Mouse (Mus musculus) spleen, postnatal 14 days (tissue): Measurements from ENCODE around the gene St6galnac3.

Experiments
- DNase-seq, 2 experiments: peaks; one replicate each; pipeline ENCODE4 v3.0.0; 2021 to 2022; ENCODE audit warnings: low spot score in 2 of 2

St6galnac3 gene

GRCm38 (mm10) chr3:153238381-153238780, 486.6 kb downstream of the St6galnac3 start:
- DNase-seq: no peak

- no peak for DNase-seq
Measured at GRCm38 (mm10) chr3:153236262-153236661, 488.7 kb downstream of the St6galnac3 start.

DNA sequence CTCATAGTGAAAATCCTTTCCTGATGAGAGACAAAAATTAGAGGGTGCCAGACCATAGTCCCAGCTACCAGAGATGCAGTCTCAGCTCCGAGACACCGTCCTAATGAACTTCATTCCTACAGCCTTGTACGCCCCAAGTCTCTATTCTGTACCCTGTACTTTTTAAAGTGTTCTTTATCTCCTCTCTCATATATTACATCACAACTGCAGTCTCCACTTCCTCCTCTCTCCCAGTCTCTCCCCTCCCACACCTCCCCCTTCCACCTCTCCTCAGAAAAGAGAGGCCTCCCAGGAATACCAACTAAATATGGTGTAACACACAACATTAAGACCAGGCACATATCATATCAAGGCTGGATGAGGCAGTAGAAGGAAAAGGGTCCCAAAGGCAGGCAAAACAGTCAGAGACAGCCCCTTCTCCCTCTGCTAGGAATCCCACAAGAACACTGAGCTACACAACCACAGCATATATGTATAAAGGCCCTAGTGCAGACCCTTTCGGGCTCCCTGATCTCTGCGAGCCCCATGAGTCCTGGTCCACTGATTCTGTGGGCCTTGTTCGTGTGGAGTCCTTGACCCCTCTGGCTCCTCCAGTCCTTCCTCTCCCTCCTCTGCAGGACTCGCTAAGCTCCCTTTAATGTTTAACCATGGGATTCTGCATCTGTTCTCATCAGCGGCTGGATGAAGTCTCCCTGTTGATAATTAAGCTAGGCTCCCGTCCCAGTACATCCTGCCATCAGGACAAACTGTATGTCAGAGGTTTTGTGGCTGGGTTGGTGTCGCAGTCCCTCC, 502.2 kb downstream of the St6galnac3 start:
- DNase-seq: no peak

- no peak for DNase-seq
Measured at GRCm38 (mm10) chr3:153219391-153219790, 505.6 kb downstream of the St6galnac3 start.

- DNase-seq: no peak
Measured at GRCm38 (mm10) chr3:153208186-153208585, 516.8 kb downstream of the St6galnac3 start.

- DNase-seq: no peak
Measured at GRCm38 (mm10) chr3:153204046-153204445, 520.9 kb downstream of the St6galnac3 start.

GRCm38 (mm10) chr3:153201835-153202234, 523.1 kb downstream of the St6galnac3 start:
- no peak for DNase-seq

- DNase-seq: no peak
Measured at GRCm38 (mm10) chr3:153200801-153201200, 524.2 kb downstream of the St6galnac3 start.

- DNase-seq: no peak
Measured at GRCm38 (mm10) chr3:153200076-153200475, 524.9 kb downstream of the St6galnac3 start.

- no peak for DNase-seq
Measured at GRCm38 (mm10) chr3:153199251-153199650, 525.7 kb downstream of the St6galnac3 start.

DNA sequence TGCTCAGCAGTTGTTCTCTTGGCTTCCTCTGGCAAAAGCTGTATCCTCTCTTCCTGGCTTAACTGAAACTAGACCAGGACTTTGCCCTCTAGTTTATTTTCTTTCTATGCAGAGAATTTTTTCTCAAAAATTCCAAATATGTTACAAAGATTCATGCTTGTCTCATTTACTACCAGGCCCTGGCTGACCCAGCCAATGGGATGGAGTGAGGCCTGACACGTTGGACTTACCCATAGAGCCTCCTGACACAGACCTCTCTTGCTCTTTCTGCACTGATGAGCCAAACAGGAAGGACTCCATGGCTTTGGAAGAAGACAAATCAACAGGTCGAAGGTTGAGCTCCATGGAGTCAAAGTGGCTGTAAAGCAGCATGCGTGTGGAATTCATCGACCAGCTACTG, 526.5 kb downstream of the St6galnac3 start:
- DNase-seq: no peak

DNA sequence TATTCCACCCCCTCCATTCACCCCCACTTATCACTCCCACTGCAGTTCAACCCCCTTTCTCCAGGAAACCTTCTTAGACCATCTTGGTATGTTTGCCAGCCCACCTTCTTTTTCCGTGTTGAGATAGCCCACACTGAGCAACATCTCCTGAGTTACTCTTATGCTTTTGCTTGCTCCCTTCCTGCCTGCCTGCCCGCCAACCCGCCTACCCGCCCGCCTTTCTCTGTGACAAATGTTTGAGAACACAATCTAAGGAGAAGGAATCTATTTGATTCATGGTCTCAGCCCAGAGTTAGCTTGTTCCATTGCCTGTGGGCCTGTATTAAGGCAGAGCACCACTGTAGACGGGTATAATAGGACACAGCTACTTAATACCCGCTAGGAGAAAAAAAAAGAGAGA, 531.9 kb downstream of the St6galnac3 start:
- DNase-seq: no peak

DNA sequence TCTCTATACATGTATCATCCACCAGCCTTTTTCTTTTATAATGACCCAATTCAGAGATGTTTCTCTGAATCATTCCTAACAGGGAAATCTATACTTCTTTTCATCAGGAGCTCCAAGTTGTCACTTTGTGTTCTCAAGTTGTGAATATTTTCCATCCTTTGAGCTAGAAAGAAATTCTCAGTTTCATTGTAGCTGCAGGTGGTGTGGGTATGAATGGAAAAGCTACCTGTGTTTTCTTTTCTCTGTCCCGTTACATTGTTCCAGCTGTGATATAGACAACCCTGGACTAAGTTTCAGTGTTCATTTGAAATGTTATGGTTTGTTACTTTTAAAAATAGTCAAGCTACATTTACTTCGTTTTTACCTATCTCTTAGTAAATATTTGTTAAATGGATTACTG, 534.2 kb downstream of the St6galnac3 start:
- DNase-seq: no peak

DNA sequence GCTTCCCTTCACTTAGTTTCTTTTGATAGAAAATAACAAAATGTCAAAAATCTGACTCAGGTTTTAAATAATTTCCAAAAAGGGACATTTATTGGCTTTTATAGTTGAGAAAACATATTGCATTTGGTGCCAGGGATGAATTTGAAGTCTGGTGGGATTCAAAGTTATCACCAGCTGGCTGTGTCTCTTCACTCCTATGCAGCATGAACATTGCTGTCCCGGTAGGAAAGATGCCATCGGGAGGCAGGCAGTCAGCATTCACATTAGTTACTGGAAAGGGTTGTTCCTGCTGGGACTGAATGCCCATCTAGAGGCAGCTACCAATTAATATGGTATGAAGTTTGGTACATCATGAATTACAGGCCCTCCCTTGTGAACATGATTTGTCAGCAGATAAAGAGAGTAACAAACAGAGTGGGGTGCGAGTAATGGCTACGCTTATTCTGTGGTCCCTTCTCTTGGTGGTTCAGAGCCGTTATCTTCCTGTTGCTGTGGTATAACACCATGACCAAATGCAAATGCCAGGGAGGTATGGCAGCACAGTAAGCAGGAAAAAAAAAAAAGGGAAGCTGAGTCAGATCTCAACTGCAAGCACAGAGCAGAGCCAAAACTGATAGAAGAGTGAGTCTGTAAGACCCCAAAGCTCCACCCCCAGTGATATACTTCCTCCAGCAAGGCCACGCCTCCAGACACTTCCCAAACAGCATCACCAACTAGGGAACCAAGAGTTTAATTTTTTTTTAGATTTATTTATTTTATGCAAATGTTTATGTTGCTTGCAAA, 535.1 kb downstream of the St6galnac3 start:
- DNase-seq: no peak

GRCm38 (mm10) chr3:153188224-153188623, 536.8 kb downstream of the St6galnac3 start:
- DNase-seq: no peak

- DNase-seq: no peak
Measured at GRCm38 (mm10) chr3:153185117-153185516, 539.9 kb downstream of the St6galnac3 start.

DNA sequence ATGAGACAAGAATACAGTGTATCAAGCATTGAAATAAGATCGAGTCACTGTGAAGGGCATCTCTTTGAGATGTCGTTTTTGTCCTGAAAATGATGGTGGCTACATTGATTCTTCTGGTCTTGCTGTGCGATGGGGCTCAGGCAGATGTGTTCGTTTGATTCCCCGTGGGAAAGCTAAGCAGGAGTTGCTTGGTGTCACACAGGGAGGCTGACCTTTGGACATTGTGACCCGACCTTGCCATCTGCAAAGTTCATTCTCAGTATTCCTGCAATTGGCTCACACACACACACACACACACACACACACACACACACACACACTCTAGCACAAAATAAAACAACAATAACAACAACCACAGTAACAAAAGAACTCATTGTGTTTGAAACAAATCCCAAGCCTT, 543.7 kb downstream of the St6galnac3 start:
- no peak for DNase-seq

GRCm38 (mm10) chr3:153176749-153177148, 548.2 kb downstream of the St6galnac3 start:
- DNase-seq: no peak

DNA sequence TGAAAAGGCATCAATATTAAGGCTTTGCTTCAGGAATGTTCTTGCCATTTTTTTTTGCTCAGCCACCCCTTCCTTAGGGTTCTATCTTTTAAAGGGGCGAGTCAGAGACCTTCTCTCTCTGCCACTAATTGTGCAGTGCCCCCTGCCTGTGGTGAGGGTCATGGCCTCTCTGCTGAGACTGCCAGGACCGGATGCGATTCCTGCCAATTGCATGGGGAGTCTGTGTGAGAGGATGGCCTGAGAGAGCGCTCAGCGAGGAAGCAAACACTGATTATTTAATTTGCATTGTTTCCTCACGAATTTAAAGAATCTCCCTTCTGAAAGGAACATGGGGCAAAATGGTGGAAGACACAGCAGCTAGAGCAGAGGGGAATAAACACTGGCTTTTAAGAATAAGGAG, 548.6 kb downstream of the St6galnac3 start:
- no peak for DNase-seq

DNA sequence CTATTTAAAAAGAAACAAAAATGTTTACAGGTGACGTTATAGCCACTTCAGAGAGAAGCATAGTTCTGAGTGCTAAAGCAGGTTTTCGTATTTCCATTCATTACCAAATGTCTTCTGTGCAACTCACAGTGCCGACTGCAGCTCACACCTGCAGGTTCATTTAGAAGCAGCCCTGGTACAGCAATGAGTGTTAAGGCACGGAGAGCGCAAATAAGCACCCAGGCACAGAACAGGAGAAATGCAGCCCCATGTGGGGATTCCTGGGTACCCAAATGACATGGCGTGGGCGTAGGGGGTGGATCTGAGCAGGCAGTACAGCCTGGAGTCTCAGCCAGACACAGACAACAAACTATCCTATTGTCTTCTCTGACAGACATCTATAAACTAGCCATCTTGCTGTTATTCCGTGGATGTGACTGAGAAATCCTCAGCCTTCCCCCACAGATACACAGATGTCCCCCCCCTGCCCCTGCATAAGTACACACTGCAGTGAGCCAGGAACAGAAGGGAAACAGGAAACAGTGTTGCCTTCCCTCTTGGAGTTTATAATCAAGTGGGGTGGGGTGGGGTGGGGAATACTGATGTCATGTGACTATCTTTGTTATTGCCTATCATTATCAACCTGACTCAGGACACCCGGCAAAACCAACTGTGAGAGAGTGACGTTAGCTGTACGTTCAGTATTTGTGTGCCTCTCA, 550.5 kb downstream of the St6galnac3 start:
- no peak for DNase-seq

DNA sequence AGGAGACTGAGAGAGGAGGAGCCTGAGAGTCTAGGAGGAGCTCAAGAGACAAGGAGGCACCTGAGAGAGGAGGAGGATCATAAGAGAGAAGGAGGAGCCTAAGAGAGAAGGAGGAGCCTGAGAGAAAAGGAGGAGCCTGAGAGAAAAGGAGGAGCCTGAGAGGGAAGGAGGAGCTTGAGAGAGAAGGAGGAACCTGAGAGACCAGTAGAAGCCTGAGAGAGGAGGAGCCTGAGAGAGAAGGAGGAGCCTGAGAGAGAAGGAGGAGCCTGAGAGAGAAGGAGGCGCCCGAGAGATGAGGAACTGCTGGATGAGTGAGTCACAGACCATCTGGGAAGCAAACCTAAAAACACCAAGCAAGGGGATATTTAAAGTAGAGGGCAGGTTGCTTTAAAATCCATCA, 551.4 kb downstream of the St6galnac3 start:
- DNase-seq: no peak

GRCm38 (mm10) chr3:153170146-153170545, 554.8 kb downstream of the St6galnac3 start:
- no peak for DNase-seq
